Mouse (Mus musculus): ENCODE measurements around the gene Ptprd. TPM values are rescaled to one million over a fixed set of nuclear protein-coding genes. Genes with fewer than 3 reads are reported as not detected.

Gene Ptprd
- polyA plus RNA-seq, 1 experiment from 2014 or later = 0.32 TPM

GRCm38 (mm10) chr4:76417676-76418075 lies 1794.1 kb downstream of the Ptprd start:
- ChIA-PET POLR2A (no interaction called here), CTCF (no interaction called here)
- no peaks in the 10 kb centered on the region for H3K27me3 ChIP-seq
- DNase-seq (ENCODE audit: low read depth, low spot score) (no peak), ATAC-seq (no peak)
- no peak for TF ChIP-seq CTCF (IDR thresholded peaks at IDR 0.05)
- in situ Hi-C loops (cut with MboI; ENCODE audit: low pct_unique_long_range_greater_than_20kb) = no loop called here

- DNase-seq (ENCODE audit: low read depth, low spot score) (no peak), ATAC-seq (no peak)
- no peaks in the 10 kb centered on the region for H3K27me3 ChIP-seq
- ChIA-PET CTCF (no interaction called here), POLR2A (no interaction called here)
- in situ Hi-C loops (cut with MboI; ENCODE audit: low pct_unique_long_range_greater_than_20kb) = no loop called here
- TF ChIP-seq CTCF (IDR thresholded peaks at IDR 0.05) = no peak
Observed at GRCm38 (mm10) chr4:76415624-76416023, 1796.1 kb downstream of the Ptprd start.

- ATAC-seq (no peak), DNase-seq (ENCODE audit: low read depth, low spot score) (no peak)
- no peak for TF ChIP-seq CTCF (IDR thresholded peaks at IDR 0.05)
- H3K27me3 ChIP-seq = no peaks in the 10 kb centered on the region
- POLR2A ChIA-PET = no interaction called here
- CTCF ChIA-PET = no interaction called here
- in situ Hi-C loops (cut with MboI; ENCODE audit: low pct_unique_long_range_greater_than_20kb) = no loop called here
Observed at GRCm38 (mm10) chr4:76414591-76414990, 1797.2 kb downstream of the Ptprd start.

- DNase-seq (ENCODE audit: low read depth, low spot score) (no peak), ATAC-seq (no peak)
- in situ Hi-C loops (cut with MboI; ENCODE audit: low pct_unique_long_range_greater_than_20kb) = no loop called here
- H3K27me3 ChIP-seq = no peaks in the 10 kb centered on the region
- ChIA-PET CTCF (no interaction called here), POLR2A (no interaction called here)
- TF ChIP-seq CTCF (IDR thresholded peaks at IDR 0.05) = no peak
Observed at GRCm38 (mm10) chr4:76410053-76410452, 1801.7 kb downstream of the Ptprd start.

GRCm38 (mm10) chr4:76409159-76409558 lies 1802.6 kb downstream of the Ptprd start:
- DNase-seq (ENCODE audit: low read depth, low spot score) (no peak), ATAC-seq (no peak)

GRCm38 (mm10) chr4:76405862-76406454 lies 1805.8 kb downstream of the Ptprd start:
- POLR2A ChIA-PET = no interaction called here
- no peaks in the 10 kb centered on the region for H3K27me3 ChIP-seq
- CTCF ChIA-PET = no interaction called here
- in situ Hi-C loops (cut with MboI; ENCODE audit: low pct_unique_long_range_greater_than_20kb) = no loop called here
- no peak for TF ChIP-seq CTCF (IDR thresholded peaks at IDR 0.05)
- DNase-seq (ENCODE audit: low read depth, low spot score) (no peak), ATAC-seq (no peak)

More at GRCm38 (mm10) chr4:76409159-76409558, 1802.6 kb downstream of the Ptprd start:
- CTCF ChIA-PET = no interaction called here
- no peaks in the 10 kb centered on the region for H3K27me3 ChIP-seq
- POLR2A ChIA-PET = no interaction called here
- TF ChIP-seq CTCF (IDR thresholded peaks at IDR 0.05) = no peak
- in situ Hi-C loops (cut with MboI; ENCODE audit: low pct_unique_long_range_greater_than_20kb) = no loop called here

GRCm38 (mm10) chr4:76403219-76403618 lies 1808.5 kb downstream of the Ptprd start:
- DNase-seq (ENCODE audit: low read depth, low spot score) (no peak), ATAC-seq (no peak)
- CTCF ChIA-PET = no interaction called here
- H3K27me3 ChIP-seq = no peaks in the 10 kb centered on the region
- in situ Hi-C loops (cut with MboI; ENCODE audit: low pct_unique_long_range_greater_than_20kb) = no loop called here
- TF ChIP-seq CTCF (IDR thresholded peaks at IDR 0.05) = no peak
- POLR2A ChIA-PET = no interaction called here

- no peak for ATAC-seq
- no peak for DNase-seq (ENCODE audit: low read depth, low spot score)
- ChIA-PET POLR2A (no interaction called here), CTCF (no interaction called here)
- TF ChIP-seq CTCF (IDR thresholded peaks at IDR 0.05) = no peak
- H3K27me3 ChIP-seq = no peaks in the 10 kb centered on the region
- in situ Hi-C loops (cut with MboI; ENCODE audit: low pct_unique_long_range_greater_than_20kb) = no loop called here
Observed at GRCm38 (mm10) chr4:76387887-76388286, 1823.9 kb downstream of the Ptprd start.

- TF ChIP-seq CTCF (IDR thresholded peaks at IDR 0.05) = no peak
- ATAC-seq (no peak), DNase-seq (ENCODE audit: low read depth, low spot score) (no peak)
- in situ Hi-C loops (cut with MboI; ENCODE audit: low pct_unique_long_range_greater_than_20kb) = no loop called here
- no peaks in the 10 kb centered on the region for H3K27me3 ChIP-seq
- CTCF ChIA-PET = no interaction called here
- POLR2A ChIA-PET = no interaction called here
Observed at GRCm38 (mm10) chr4:76386978-76387824, 1824.6 kb downstream of the Ptprd start.

GRCm38 (mm10) chr4:76385818-76386217 lies 1825.9 kb downstream of the Ptprd start:
- CTCF ChIA-PET = no interaction called here
- no peak for TF ChIP-seq CTCF (IDR thresholded peaks at IDR 0.05)
- ATAC-seq (no peak), DNase-seq (ENCODE audit: low read depth, low spot score) (no peak)
- H3K27me3 ChIP-seq = no peaks in the 10 kb centered on the region
- POLR2A ChIA-PET = no interaction called here
- in situ Hi-C loops (cut with MboI; ENCODE audit: low pct_unique_long_range_greater_than_20kb) = no loop called here

GRCm38 (mm10) chr4:76380312-76380917 lies 1831.3 kb downstream of the Ptprd start:
- ATAC-seq = no peak
- H3K27me3 ChIP-seq = no peaks in the 10 kb centered on the region
- in situ Hi-C loops (cut with MboI; ENCODE audit: low pct_unique_long_range_greater_than_20kb) = no loop called here
- ChIA-PET CTCF (no interaction called here), POLR2A (no interaction called here)
- TF ChIP-seq CTCF (IDR thresholded peaks at IDR 0.05) = no peak
- no peak for DNase-seq (ENCODE audit: low read depth, low spot score)
